ENCODE assay signal across 25 mouse cellular contexts in genomic region chr11:32785591-32786147, GRCm38 (mm10). TPM values are rescaled to one million over a fixed set of nuclear protein-coding genes. Genes with fewer than 3 reads are reported as not detected.
"Had no signal": no experiment of that assay in that cellular context is flagged by ENCODE, and none has a peak within 500 bp of the region (broad histone marks: within the 10 kb centered on the region; RNA-seq: fewer than 3 reads in every experiment).

No protein-coding gene starts in this region.

- H3K36me3 ChIP-seq: limb, embryonic 15.5 days; liver, embryonic 12.5 days; midbrain, embryonic 10.5 days; neural tube, embryonic 13.5 days; stomach, embryonic 15.5 days had no signal

- H3K9me3 ChIP-seq: limb, embryonic 15.5 days; liver, embryonic 12.5 days; midbrain, embryonic 10.5 days; neural tube, embryonic 13.5 days; stomach, embryonic 15.5 days had no signal

- H3K4me3 ChIP-seq: limb, embryonic 15.5 days; liver, embryonic 12.5 days; midbrain, embryonic 10.5 days; neural tube, embryonic 13.5 days; stomach, embryonic 15.5 days had no signal

- H3K4me2 ChIP-seq: limb, embryonic 15.5 days; liver, embryonic 12.5 days; lung, embryonic 14.5 days; neural tube, embryonic 13.5 days; stomach, embryonic 15.5 days had no signal

- H3K9ac ChIP-seq: limb, embryonic 15.5 days; liver, embryonic 12.5 days; lung, embryonic 14.5 days; neural tube, embryonic 13.5 days; stomach, embryonic 15.5 days had no signal

- H3K27me3 ChIP-seq: limb, embryonic 15.5 days; liver, embryonic 12.5 days; neural tube, embryonic 13.5 days; stomach, embryonic 15.5 days had no signal

- ATAC-seq: liver, embryonic 12.5 days; midbrain, embryonic 16.5 days had no signal

- DNase-seq: kidney, adult 8-10 months; kidney, postnatal 25 days; layer of hippocampus, adult 9-11 months; layer of hippocampus, postnatal 36 days; lung, embryonic 14.5 days; lung, postnatal 10 days; lung, postnatal 4 days; retina, postnatal 1 day; right cerebral cortex, postnatal 4 days; thymus, adult 18-20 months; thymus, postnatal 14 days had no signal

- H3K4me1 ChIP-seq: liver, embryonic 12.5 days had no signal

- H3K27ac ChIP-seq: liver, embryonic 12.5 days; midbrain, embryonic 10.5 days; neural tube, embryonic 13.5 days; stomach, embryonic 15.5 days had no signal

RNA-seq across cellular contexts. Expression of gene Smim23, which starts 38.7 kb away (rescaled TPM):
- total RNA-seq: layer of hippocampus, adult 18-20 months; layer of hippocampus, postnatal 36 days; left cerebral cortex, adult 8-10 months; left cerebral cortex, postnatal 25 days; megakaryocyte, adult 5-6 weeks had no signal
- polyA plus RNA-seq: kidney, embryonic 16.5 days; limb, embryonic 11.5 days; limb, embryonic 15.5 days; liver, embryonic 12.5 days; liver, embryonic 16.5 days; lung, embryonic 14.5 days; midbrain, embryonic 10.5 days; midbrain, embryonic 16.5 days; neural tube, embryonic 13.5 days; spleen, adult 2 months; stomach, embryonic 15.5 days had no signal
